Mouse (Mus musculus): ENCODE results near the gene Cd9.

Cd9 gene

GRCm38 (mm10) chr6:125410995-125411547, 83.5 kb downstream of the Cd9 start:
- DNase-seq (ENCODE audit: low read depth in 1 of 2, low spot score in 2 of 2), result no peak

GRCm38 (mm10) chr6:125410551-125410950, 84.0 kb downstream of the Cd9 start:
- DNase-seq (ENCODE audit: low read depth in 1 of 2, low spot score in 2 of 2), result no peak
